Mouse (Mus musculus) hindbrain, embryonic 14.5 days (tissue): ENCODE measurements around the gene Cenpo. TPM values are rescaled to one million over a fixed set of nuclear protein-coding genes. Genes with fewer than 3 reads are reported as not detected.

Experiments
- ATAC-seq: fragments of 200-750 bp; cut with Nextera tagmentation; 2 replicates; pipeline ENCODE4 v1.8.0; 2017; ENCODE audit warnings: moderate number of reproducible peaks, mild to moderate bottlenecking, moderate TSS enrichment, moderate library complexity; ENCODE audit not compliant: low FRiP score
- DNase-seq: peaks from one replicate; pipeline ENCODE4 v3.0.0-alpha.2; 2015; ENCODE audit warnings: low spot score
- H3K27ac ChIP-seq: fragments of 300-500 bp; sonication (generic); 2 replicates; pipeline ENCODE4 v1.5.1; 2014; ENCODE audit warnings: mild to moderate bottlenecking, moderate library complexity
- H3K27me3 ChIP-seq: fragments of 300-500 bp; sonication (generic); 2 replicates; pipeline ENCODE4 v1.6.1; 2014; ENCODE audit warnings: mild to moderate bottlenecking, low read length, mixed read lengths; ENCODE audit not compliant: control insufficient read depth, insufficient read depth
- H3K36me3 ChIP-seq: fragments of 300-500 bp; sonication (generic); replicated peaks from 2 replicates; pipeline ENCODE4 v1.6.1; 2014; ENCODE audit not compliant: control insufficient read depth, insufficient read depth
- H3K4me1 ChIP-seq: fragments of 300-500 bp; sonication (generic); replicated peaks from 2 replicates; pipeline ENCODE4 v1.6.1; 2014; ENCODE audit warnings: antibody characterized with exemption, low read length, mixed read lengths; ENCODE audit not compliant: control insufficient read depth, insufficient read depth
- H3K4me2 ChIP-seq: fragments of 300-500 bp; sonication (generic); replicated peaks from 2 replicates; pipeline ENCODE4 v1.6.1; 2014; ENCODE audit warnings: mild to moderate bottlenecking, moderate library complexity
- H3K4me3 ChIP-seq: fragments of 300-500 bp; sonication (generic); replicated peaks from 2 replicates; pipeline ENCODE4 v1.5.1; 2014; ENCODE audit warnings: mild to moderate bottlenecking, low read length
- H3K9ac ChIP-seq: fragments of 300-500 bp; sonication (generic); 2 replicates; pipeline ENCODE4 v1.6.1; 2014
- H3K9me3 ChIP-seq: fragments of 300-500 bp; sonication (generic); 2 replicates; pipeline ENCODE4 v1.6.1; 2016; ENCODE audit warnings: low read length; ENCODE audit not compliant: control insufficient read depth
- WGBS: fragments of 180-500 bp; shearing (Covaris S2); extraction: QIAGEN DNeasy Blood & Tissue Kit; methylation state at CpG from one replicate; pipeline ENCODE4 v1.1.7; 2014; 5-methylcytosine and 5-hydroxymethylcytosine counted together
- polyA plus RNA-seq: library from polyadenylated mRNA; unstranded; fragments of >200 nt; fragmentation: Nextera tagmentation; extraction: Ambion mirVana; gene quantifications from 2 replicates; pipeline ENCODE4 v1.2.1, GENCODE M21; 2014

The Cenpo gene
- polyA plus RNA-seq, 1 experiment from 2014 or later = 6.2 TPM

GRCm38 (mm10) chr12:4202206-4202605, 31.9 kb downstream of the Cenpo start:
- ATAC-seq (no peak), DNase-seq (no peak)
- H3K36me3 ChIP-seq = peaks cover 44% of the 10 kb centered on the region
- no peaks in the 10 kb centered on the region for H3K27me3 ChIP-seq
- H3K9me3 ChIP-seq = no peaks in the 10 kb centered on the region
- no peak overlapping the region for H3K4me3 ChIP-seq
- 93% methylated on average over 4 of the region's 4 CpGs for WGBS
- no peak overlapping the region for H3K27ac ChIP-seq
- H3K9ac ChIP-seq = no peak overlapping the region
- no peaks in the 10 kb centered on the region for H3K4me1 ChIP-seq
- no peak overlapping the region for H3K4me2 ChIP-seq

- no peak overlapping the region for H3K27ac ChIP-seq
- peaks cover 39% of the 10 kb centered on the region for H3K36me3 ChIP-seq
- no peaks in the 10 kb centered on the region for H3K27me3 ChIP-seq
- H3K4me3 ChIP-seq = no peak overlapping the region
- ATAC-seq (no peak), DNase-seq (no peak)
- H3K4me1 ChIP-seq = no peaks in the 10 kb centered on the region
- no peak overlapping the region for H3K4me2 ChIP-seq
- H3K9ac ChIP-seq = no peak overlapping the region
- H3K9me3 ChIP-seq = no peaks in the 10 kb centered on the region
- 80% methylated on average over 13 of the region's 13 CpGs for WGBS
Observed at GRCm38 (mm10) chr12:4201454-4202200, 32.5 kb downstream of the Cenpo start.

- Histone ChIP-seq H3K4me1 (no peaks in the 10 kb centered on the region), H3K4me3 (no peak overlapping the region), H3K27me3 (no peaks in the 10 kb centered on the region), H3K9ac (no peak overlapping the region), H3K27ac (no peak overlapping the region), H3K9me3 (no peaks in the 10 kb centered on the region), H3K36me3 (peaks cover 30% of the 10 kb centered on the region), H3K4me2 (no peak overlapping the region)
- 97% methylated on average over 11 of the region's 11 CpGs for WGBS
- DNase-seq = no peak
- no peak for ATAC-seq
Observed at GRCm38 (mm10) chr12:4199271-4199670, 34.8 kb downstream of the Cenpo start.

GRCm38 (mm10) chr12:4198702-4199101, 35.4 kb downstream of the Cenpo start:
- Histone ChIP-seq H3K4me2 (no peak overlapping the region), H3K4me1 (no peaks in the 10 kb centered on the region), H3K27ac (no peak overlapping the region), H3K4me3 (no peak overlapping the region), H3K9me3 (no peaks in the 10 kb centered on the region), H3K36me3 (peaks cover 26% of the 10 kb centered on the region), H3K27me3 (no peaks in the 10 kb centered on the region), H3K9ac (no peak overlapping the region)
- 93% methylated on average over 4 of the region's 4 CpGs for WGBS
- ATAC-seq (no peak), DNase-seq (no peak)

- WGBS = 86% methylated on average over 14 of the region's 14 CpGs
- Histone ChIP-seq H3K36me3 (peaks cover 10% of the 10 kb centered on the region), H3K4me2 (no peak overlapping the region), H3K27me3 (no peaks in the 10 kb centered on the region), H3K27ac (no peak overlapping the region), H3K4me3 (no peak overlapping the region), H3K4me1 (no peaks in the 10 kb centered on the region), H3K9ac (no peak overlapping the region), H3K9me3 (no peaks in the 10 kb centered on the region)
- DNase-seq (no peak), ATAC-seq (no peak)
Observed at GRCm38 (mm10) chr12:4194643-4195042, 39.5 kb downstream of the Cenpo start.

GRCm38 (mm10) chr12:4193025-4193740, 40.9 kb downstream of the Cenpo start:
- H3K36me3 ChIP-seq = peaks cover under 1% of the 10 kb centered on the region; the same call in 1 of the 2 replicates
- 54% methylated on average over 10 of the region's 10 CpGs for WGBS
- no peak overlapping the region for H3K4me3 ChIP-seq
- peaks cover 4% of the 10 kb centered on the region for H3K4me1 ChIP-seq
- H3K27me3 ChIP-seq = no peaks in the 10 kb centered on the region
- ATAC-seq (no peak), DNase-seq (no peak)
- H3K9ac ChIP-seq = no peak overlapping the region
- no peaks in the 10 kb centered on the region for H3K9me3 ChIP-seq
- no peak overlapping the region for H3K27ac ChIP-seq
- no peak overlapping the region for H3K4me2 ChIP-seq

GRCm38 (mm10) chr12:4192514-4192913, 41.6 kb downstream of the Cenpo start:
- Histone ChIP-seq H3K36me3 (no peaks in the 10 kb centered on the region; the same call in 1 of the 2 replicates), H3K9me3 (no peaks in the 10 kb centered on the region), H3K9ac (no peak overlapping the region), H3K4me3 (no peak overlapping the region), H3K4me2 (no peak overlapping the region), H3K27ac (no peak overlapping the region), H3K4me1 (peaks cover 4% of the 10 kb centered on the region), H3K27me3 (no peaks in the 10 kb centered on the region)
- WGBS = 78% methylated on average over 6 of the region's 6 CpGs
- DNase-seq (no peak), ATAC-seq (no peak)

GRCm38 (mm10) chr12:4189060-4189447, 45.0 kb downstream of the Cenpo start:
- Histone ChIP-seq H3K4me2 (no peak overlapping the region), H3K4me1 (peaks cover 4% of the 10 kb centered on the region), H3K9ac (no peak overlapping the region), H3K9me3 (no peaks in the 10 kb centered on the region), H3K27me3 (no peaks in the 10 kb centered on the region), H3K27ac (no peak overlapping the region), H3K4me3 (no peak overlapping the region), H3K36me3 (no peaks in the 10 kb centered on the region; the same call in 1 of the 2 replicates)
- DNase-seq = no peak
- ATAC-seq = no peak
- WGBS = 45% methylated on average over 5 of the region's 5 CpGs

- H3K36me3 ChIP-seq = no peaks in the 10 kb centered on the region; the same call in 1 of the 2 replicates
- H3K4me1 ChIP-seq = peaks cover 4% of the 10 kb centered on the region
- H3K27ac ChIP-seq = peak overlapping the region; percentile 32; the same call in 1 of the 2 replicates
- no peak overlapping the region for H3K4me2 ChIP-seq
- no peaks in the 10 kb centered on the region for H3K27me3 ChIP-seq
- no peak overlapping the region for H3K9ac ChIP-seq
- H3K4me3 ChIP-seq = no peak overlapping the region
- ATAC-seq (peak; percentile 83), DNase-seq (peak; percentile 69)
- 33% methylated on average over 14 of the region's 14 CpGs for WGBS
- no peaks in the 10 kb centered on the region for H3K9me3 ChIP-seq
Observed at GRCm38 (mm10) chr12:4188171-4189059, 45.7 kb downstream of the Cenpo start.
